In genomic region chr19:43396327-43396726, GRCm38 (mm10) we compare ENCODE assay signal across 8 mouse cellular contexts. TPM values are rescaled to one million over a fixed set of nuclear protein-coding genes. Genes with fewer than 3 reads are reported as not detected.
A peak's percentile ranks its signal among the peaks of the same experiment; 100 is the strongest.
DNase-seq lines count a peak whose midpoint lies in the region; ATAC-seq and TF ChIP-seq lines count a peak whose summit lies in the region.

No protein-coding gene starts in this region.

- H3K27ac ChIP-seq in liver, postnatal 0 days (ENCODE audit: low read depth): no peak overlapping the region
- H3K27ac ChIP-seq in liver, embryonic 11.5 days (ENCODE audit: low read depth, low read length): no peak overlapping the region
- H3K27ac ChIP-seq in hindbrain, embryonic 16.5 days (ENCODE audit: low read depth, low read length): no peak overlapping the region
- no peak overlapping the region for H3K27ac ChIP-seq in limb, embryonic 11.5 days (replicated peaks; ENCODE audit: low read depth, low read length)

- H3K9ac ChIP-seq in liver, postnatal 0 days (replicated peaks): no peak overlapping the region
- H3K9ac ChIP-seq in liver, embryonic 11.5 days (ENCODE audit: low read depth, low read length): no peak overlapping the region
- no peak overlapping the region for H3K9ac ChIP-seq in hindbrain, embryonic 16.5 days (ENCODE audit: low read depth, low read length)
- H3K9ac ChIP-seq in limb, embryonic 11.5 days (ENCODE audit: low read length): no peak overlapping the region

- H3K4me3 ChIP-seq in liver, postnatal 0 days (ENCODE audit: low read depth, low read length): no peak overlapping the region
- H3K4me3 ChIP-seq in liver, embryonic 11.5 days (ENCODE audit: low read depth, low read length): no peak overlapping the region
- H3K4me3 ChIP-seq in hindbrain, embryonic 16.5 days (ENCODE audit: low read length): no peak overlapping the region
- no peak overlapping the region for H3K4me3 ChIP-seq in limb, embryonic 11.5 days (ENCODE audit: low read depth, low read length)

- TF ChIP-seq EP300 in liver, postnatal 0 days (IDR thresholded peaks at IDR 0.05; ENCODE audit: low read depth): no peak

- peak; percentile 76 for TF ChIP-seq CTCF in liver, postnatal 0 days (IDR thresholded peaks at IDR 0.05; ENCODE audit: low read depth)

- H3K4me1 ChIP-seq in liver, postnatal 0 days (ENCODE audit: insufficient read depth): no peaks in the 10 kb centered on the region
- H3K4me1 ChIP-seq in liver, embryonic 11.5 days (replicated peaks; ENCODE audit: control insufficient read depth, insufficient read depth, low read length): no peaks in the 10 kb centered on the region
- no peaks in the 10 kb centered on the region for H3K4me1 ChIP-seq in hindbrain, embryonic 16.5 days (ENCODE audit: control insufficient read depth, insufficient read depth, low read depth, low read length)
- H3K4me1 ChIP-seq in limb, embryonic 11.5 days (ENCODE audit: control insufficient read depth, insufficient read depth, low read length): no peaks in the 10 kb centered on the region

- H3K36me3 ChIP-seq in liver, postnatal 0 days (replicated peaks; ENCODE audit: insufficient read depth, low read length): no peaks in the 10 kb centered on the region
- H3K36me3 ChIP-seq in liver, embryonic 11.5 days (ENCODE audit: control insufficient read depth, insufficient read depth, low read length): no peaks in the 10 kb centered on the region
- no peaks in the 10 kb centered on the region for H3K36me3 ChIP-seq in hindbrain, embryonic 16.5 days (ENCODE audit: control insufficient read depth, insufficient read depth, low read length)
- H3K36me3 ChIP-seq in limb, embryonic 11.5 days (ENCODE audit: control insufficient read depth, insufficient read depth, low read length): no peaks in the 10 kb centered on the region

- no peaks in the 10 kb centered on the region for H3K9me3 ChIP-seq in liver, postnatal 0 days (ENCODE audit: low read length)
- H3K9me3 ChIP-seq in liver, embryonic 11.5 days (ENCODE audit: control insufficient read depth, low read length): no peaks in the 10 kb centered on the region
- H3K9me3 ChIP-seq in hindbrain, embryonic 16.5 days (ENCODE audit: control insufficient read depth, low read length): no peaks in the 10 kb centered on the region
- no peaks in the 10 kb centered on the region for H3K9me3 ChIP-seq in limb, embryonic 11.5 days (ENCODE audit: control insufficient read depth, low read length)

- 7% methylated on average over 4 of the region's 4 CpGs for WGBS in liver, postnatal 0 days (ENCODE audit: insufficient replicate concordance)
- 8% methylated on average over 4 of the region's 4 CpGs for WGBS in liver, embryonic 11.5 days
- WGBS in hindbrain, embryonic 16.5 days: 6% methylated on average over 4 of the region's 4 CpGs
- WGBS in limb, embryonic 11.5 days: 4% methylated on average over 4 of the region's 4 CpGs

- peak; percentile 65 for DNase-seq in CD4-positive, CD25-positive, alpha-beta regulatory T cell, adult 2 months (ENCODE audit: low read depth, low spot score)
- peak; percentile 24 for DNase-seq in liver, postnatal 0 days
- DNase-seq in liver, embryonic 11.5 days (ENCODE audit: low spot score): no peak
- DNase-seq in cerebellum, adult 8-10 months: peak; percentile 49
- DNase-seq in limb, embryonic 11.5 days (ENCODE audit: low spot score): peak; percentile 61
- peak; percentile 74 for DNase-seq in retina, postnatal 1 day

- no peaks in the 10 kb centered on the region for H3K27me3 ChIP-seq in liver, postnatal 0 days (ENCODE audit: insufficient read depth, low read length)
- H3K27me3 ChIP-seq in liver, embryonic 11.5 days (replicated peaks; ENCODE audit: control insufficient read depth, insufficient read depth, low read length): peaks cover 2% of the 10 kb centered on the region; the same call in 1 of the 2 replicates
- peaks cover 2% of the 10 kb centered on the region; the same call in 1 of the 2 replicates for H3K27me3 ChIP-seq in hindbrain, embryonic 16.5 days (replicated peaks; ENCODE audit: control insufficient read depth, insufficient read depth, low read length)
- no peaks in the 10 kb centered on the region for H3K27me3 ChIP-seq in limb, embryonic 11.5 days (ENCODE audit: control insufficient read depth, insufficient read depth, low read length)

- no peak overlapping the region for H3K4me2 ChIP-seq in liver, postnatal 0 days (ENCODE audit: low read depth, low read length)
- no peak overlapping the region for H3K4me2 ChIP-seq in liver, embryonic 11.5 days
- H3K4me2 ChIP-seq in hindbrain, embryonic 16.5 days (ENCODE audit: low read length): no peak overlapping the region
- no peak overlapping the region for H3K4me2 ChIP-seq in limb, embryonic 11.5 days (ENCODE audit: low read depth, severe bottlenecking)

- ATAC-seq in CD4-positive, CD25-positive, alpha-beta regulatory T cell, adult 4 months: no peak
- ATAC-seq in liver, postnatal 0 days: no peak
- no peak for ATAC-seq in liver, embryonic 11.5 days (replicated peaks; ENCODE audit: low FRiP score)
- ATAC-seq in hindbrain, embryonic 16.5 days: 0 out of 2 replicates have a peak, but pooled peaks have one; percentile 71
- no peak for ATAC-seq in limb, embryonic 11.5 days (ENCODE audit: insufficient number of reproducible peaks, low FRiP score, low TSS enrichment, low read depth)

RNA-seq across cellular contexts. Expression of gene Hpse2, which starts 8.2 kb away (rescaled TPM):
- under 1 TPM in 1 of 2 experiments, not detected in 1; 0.14 TPM for polyA plus RNA-seq in CD4-positive, CD25-positive, alpha-beta regulatory T cell, adult 4 months (2017; shearing (Covaris generic))
- 0.12 TPM in 1 of 2 replicates, not detected in the other for polyA plus RNA-seq in liver, postnatal 0 days (2015; fragmentation: Nextera tagmentation; extraction: Ambion mirVana)
- polyA plus RNA-seq in liver, embryonic 11.5 days (2014; fragmentation: Nextera tagmentation; extraction: Ambion mirVana): 0.05 and 0.35 TPM in 2 replicates
- polyA plus RNA-seq in hindbrain, embryonic 16.5 days (2015; fragmentation: Nextera tagmentation; extraction: Ambion mirVana): 0.14 and 0.20 TPM in 2 replicates
- polyA plus RNA-seq in limb, embryonic 11.5 days (2014; fragmentation: Nextera tagmentation; extraction: Ambion mirVana): 4.6 and 5.8 TPM in 2 replicates

RNA-seq across cellular contexts. Expression of gene Cnnm1, which starts 43.9 kb away (rescaled TPM):
- not detected for polyA plus RNA-seq in CD4-positive, CD25-positive, alpha-beta regulatory T cell, adult 4 months (2017; shearing (Covaris generic))
- polyA plus RNA-seq in liver, postnatal 0 days (2015; fragmentation: Nextera tagmentation; extraction: Ambion mirVana): 0.21 and 0.22 TPM in 2 replicates
- polyA plus RNA-seq in liver, embryonic 11.5 days (2014; fragmentation: Nextera tagmentation; extraction: Ambion mirVana): 0.21 and 0.23 TPM in 2 replicates
- polyA plus RNA-seq in hindbrain, embryonic 16.5 days (2015; fragmentation: Nextera tagmentation; extraction: Ambion mirVana): 3.9 and 4.2 TPM in 2 replicates
- polyA plus RNA-seq in limb, embryonic 11.5 days (2014; fragmentation: Nextera tagmentation; extraction: Ambion mirVana): 0.17 and 0.48 TPM in 2 replicates
